Mouse (Mus musculus) adrenal gland, adult 18-20 months (tissue): ENCODE measurements at regions not wholly inside any gene's neighbourhood (a gene's known extent, or its start where the extent isn't known, plus 50 kb on each side); places are given as distances from the start of the nearest gene placed in this dataset.
"Not testable (repeated sequence)": the region's sequence is repeated elsewhere in the genome, so short reads cannot be mapped to it uniquely, and the experiment has no call there.

ENCODE experiments used
- DNase-seq, 2 experiments: peaks; one replicate each; pipeline ENCODE4 v3.0.0; 2021 to 2022; ENCODE audit warnings: low spot score in 2 of 2

DNA sequence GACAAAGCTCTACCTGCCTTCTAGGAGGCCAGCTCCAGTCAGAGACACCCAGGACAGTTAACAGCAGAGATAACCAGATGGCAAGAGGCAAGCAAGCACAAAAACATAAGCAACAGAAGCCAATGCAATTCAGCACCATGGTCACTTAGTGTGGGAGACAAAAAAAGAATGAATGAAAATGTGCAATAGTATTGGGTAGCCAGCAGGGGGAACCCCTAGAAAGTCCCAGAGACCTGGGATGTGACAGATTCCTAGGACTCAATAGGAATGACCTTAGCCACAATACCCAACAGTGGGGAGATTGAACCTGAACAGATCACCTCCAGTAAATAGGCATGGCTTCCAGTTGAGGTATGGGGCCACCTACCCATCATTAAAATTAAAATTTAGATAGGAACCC is 409.0 kb upstream of the St6gal2 start:
- DNase-seq, result no peak

DNA sequence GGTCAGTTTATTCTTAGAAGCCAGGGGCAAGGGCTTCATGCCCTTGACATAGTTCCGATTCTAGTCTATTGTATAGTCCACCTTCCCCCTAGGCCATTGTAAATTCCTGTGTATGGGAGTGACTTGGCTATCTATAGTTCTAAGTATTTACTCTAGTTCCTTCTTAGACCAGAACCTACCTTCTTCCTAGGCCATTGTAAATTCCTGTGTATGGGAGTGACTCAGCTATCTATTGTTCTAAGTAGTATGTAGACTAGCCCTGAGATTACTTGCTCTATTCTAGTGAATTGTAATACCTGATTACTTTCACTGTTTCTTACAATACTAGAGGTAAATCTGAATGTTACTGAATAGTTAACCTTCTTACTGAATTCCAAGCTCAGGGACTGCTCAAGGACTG is 405.0 kb upstream of the St6gal2 start:
- DNase-seq, result not testable (repeated sequence)

DNA sequence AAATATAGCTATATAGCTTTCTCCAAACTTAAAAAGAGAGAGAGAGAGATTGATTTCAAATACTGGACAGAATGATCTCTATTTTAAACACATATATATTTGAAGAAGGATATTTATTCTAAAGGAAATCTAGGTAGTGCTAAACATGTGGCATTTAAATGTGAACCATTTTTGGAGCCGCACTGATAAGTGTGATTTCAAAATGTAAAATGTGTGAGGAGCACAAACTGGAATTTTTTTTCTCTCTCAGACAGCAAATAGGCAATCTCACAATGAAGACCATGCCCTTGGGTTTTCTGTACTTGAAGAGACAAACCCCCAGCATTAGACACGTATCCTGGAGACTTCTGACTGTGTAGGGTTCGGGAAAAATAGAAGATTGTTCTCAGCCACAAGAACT is 376.8 kb upstream of the St6gal2 start:
- DNase-seq, result no peak

DNA sequence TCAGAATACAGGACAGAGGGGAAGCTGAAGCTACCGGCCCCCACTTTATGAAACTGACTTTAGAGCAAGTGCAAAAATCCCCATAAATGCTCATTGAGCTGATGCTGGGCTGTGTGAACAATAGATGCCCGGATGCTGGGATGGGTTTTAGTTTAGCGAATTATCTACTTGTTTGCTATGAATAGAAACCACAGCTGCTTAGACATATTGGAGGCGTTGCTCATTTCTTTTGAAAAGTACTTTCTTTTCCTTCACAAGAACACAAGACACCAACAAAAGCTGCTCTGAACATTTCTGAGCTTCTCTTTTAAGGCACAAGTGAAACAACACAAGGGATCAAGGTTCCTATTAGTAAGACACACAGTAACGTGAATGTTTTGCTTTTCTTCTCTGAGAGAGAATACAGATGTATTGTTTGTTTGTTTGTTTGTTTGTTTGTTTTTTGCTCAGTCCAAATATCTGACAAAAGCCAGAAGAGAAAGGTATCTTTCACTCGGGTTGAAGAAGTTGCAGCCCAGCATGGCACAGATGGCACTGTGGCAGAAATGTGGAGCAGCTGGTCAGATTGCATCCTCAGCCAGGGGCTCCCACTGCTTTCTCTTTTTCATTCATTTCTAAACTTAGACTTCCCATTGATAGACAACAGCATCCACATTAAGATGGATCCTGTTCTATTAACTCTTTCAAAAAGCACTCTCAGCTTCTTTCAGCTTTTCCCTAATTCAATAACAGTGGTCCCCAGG is 361.7 kb upstream of the St6gal2 start:
- no peak for DNase-seq

DNA sequence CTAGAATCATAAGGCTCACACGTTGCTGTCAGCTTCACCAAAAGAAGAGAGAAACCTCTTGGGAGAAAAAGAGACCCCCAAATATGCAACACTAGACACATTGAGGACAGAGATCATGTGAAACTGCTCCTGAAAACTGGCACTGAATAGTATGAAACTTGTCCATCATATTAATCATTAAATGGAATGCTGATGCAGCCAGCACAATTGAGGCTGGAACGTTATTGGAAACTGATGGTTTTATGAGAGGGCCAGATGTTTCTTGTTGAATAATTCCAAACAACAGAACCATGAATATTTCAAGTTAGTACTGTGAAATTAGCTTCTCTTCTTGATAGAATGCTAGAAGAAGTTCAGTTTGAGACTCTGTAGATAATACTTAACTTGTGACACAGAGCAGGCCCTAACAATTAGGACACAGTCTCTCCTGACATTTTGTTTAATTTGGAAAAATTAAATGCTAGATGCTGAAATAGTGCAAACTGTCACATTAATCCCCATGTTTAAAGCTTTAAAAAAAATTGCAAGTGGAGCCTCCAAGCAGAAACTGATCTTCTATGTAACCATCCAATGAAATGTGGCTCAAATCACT is 354.4 kb upstream of the St6gal2 start:
- DNase-seq, result no peak

DNA sequence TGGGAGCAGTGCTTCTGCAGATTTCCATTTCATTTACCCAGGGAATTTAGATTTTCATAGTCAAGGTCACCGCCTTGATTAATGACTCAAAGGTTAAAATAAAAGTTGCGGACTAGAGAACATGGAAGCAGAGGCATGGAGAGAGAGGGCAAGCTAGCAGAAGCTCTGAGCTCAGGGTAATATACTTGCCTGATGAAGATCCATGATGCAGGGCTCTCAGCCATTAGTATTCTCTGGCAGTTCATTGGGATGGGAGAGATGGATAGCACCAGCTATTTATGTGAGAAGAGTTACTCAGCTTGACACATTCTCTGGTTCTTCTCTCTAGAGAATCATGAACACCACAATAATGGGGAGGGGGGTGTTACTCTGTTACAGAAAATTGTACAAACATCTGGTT is 341.7 kb upstream of the St6gal2 start:
- no peak for DNase-seq

DNA sequence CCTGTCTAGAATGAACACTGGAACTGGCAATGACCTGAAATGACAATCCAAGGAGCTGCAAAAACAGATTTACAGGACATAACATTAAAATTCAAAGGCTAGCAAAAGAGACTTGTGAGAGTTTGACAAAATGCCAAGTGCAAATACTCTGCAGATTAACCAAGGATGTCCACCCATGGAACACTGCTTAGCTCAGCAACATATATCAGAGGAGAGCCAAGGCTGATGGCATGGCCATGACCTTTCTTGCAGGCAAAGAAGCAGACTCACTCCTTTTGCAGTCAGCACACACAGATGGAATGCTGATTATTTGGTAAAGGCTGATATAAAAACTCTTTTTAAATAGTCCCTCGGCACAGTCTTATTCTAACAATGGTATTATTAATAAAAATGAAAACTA is 320.3 kb upstream of the St6gal2 start:
- peak in 1 of 2 experiments; percentile 30 for DNase-seq

DNA sequence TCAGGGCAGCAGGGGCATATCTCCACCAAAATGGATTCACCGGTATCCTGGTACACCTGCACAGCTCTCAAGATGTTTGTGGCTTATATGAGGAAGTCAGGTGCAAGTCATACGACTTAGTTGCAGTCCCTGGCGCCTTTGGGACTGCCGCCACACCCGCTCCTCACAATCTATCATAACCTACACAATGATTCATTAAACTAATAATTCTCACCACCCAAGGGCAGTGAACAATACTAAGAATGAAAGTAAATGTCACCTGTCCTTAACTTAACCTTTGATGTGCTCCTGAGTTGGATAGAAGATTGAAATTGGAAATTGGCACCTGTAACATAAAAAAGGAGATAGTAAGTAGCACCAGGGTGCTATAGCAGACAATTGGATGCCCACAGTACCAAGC is 315.1 kb upstream of the St6gal2 start:
- not testable (repeated sequence) for DNase-seq
